Mouse (Mus musculus): ENCODE data around the gene Rrn3.

- no peak for TF ChIP-seq POLR2A (IDR thresholded peaks at IDR 0.05; ENCODE audit: control insufficient read depth, low read depth, low read length)
- no peak for TF ChIP-seq CTCF (IDR thresholded peaks at IDR 0.05; ENCODE audit: control insufficient read depth, insufficient read depth, insufficient replicate concordance, low read depth, low read length)
These were observed 67.8 kb downstream of the Rrn3 start for GRCm38 (mm10) chr16:13848310-13848709.
